Mouse (Mus musculus) left cerebral cortex, adult 11 months (tissue): Measurements from ENCODE around the gene Snx1.

ENCODE experiments used
- DNase-seq: peaks from one replicate; pipeline ENCODE4 v3.0.0; 2022; ENCODE audit warnings: low spot score

Gene Snx1

GRCm38 (mm10) chr9:66126456-66127192 is at the start of gene Snx1, which contains the start of gene Ciao2a:
TSS of gene Snx1 (minus strand) at chr9:66126587.
TSS of gene Ciao2a (plus strand) at chr9:66126611.
- DNase-seq: peak; percentile 93

GRCm38 (mm10) chr9:66174985-66175384 is 48.6 kb upstream of the Snx1 start:
- no peak for DNase-seq

GRCm38 (mm10) chr9:66173316-66173855 is 47.0 kb upstream of the Snx1 start:
- no peak for DNase-seq

DNA sequence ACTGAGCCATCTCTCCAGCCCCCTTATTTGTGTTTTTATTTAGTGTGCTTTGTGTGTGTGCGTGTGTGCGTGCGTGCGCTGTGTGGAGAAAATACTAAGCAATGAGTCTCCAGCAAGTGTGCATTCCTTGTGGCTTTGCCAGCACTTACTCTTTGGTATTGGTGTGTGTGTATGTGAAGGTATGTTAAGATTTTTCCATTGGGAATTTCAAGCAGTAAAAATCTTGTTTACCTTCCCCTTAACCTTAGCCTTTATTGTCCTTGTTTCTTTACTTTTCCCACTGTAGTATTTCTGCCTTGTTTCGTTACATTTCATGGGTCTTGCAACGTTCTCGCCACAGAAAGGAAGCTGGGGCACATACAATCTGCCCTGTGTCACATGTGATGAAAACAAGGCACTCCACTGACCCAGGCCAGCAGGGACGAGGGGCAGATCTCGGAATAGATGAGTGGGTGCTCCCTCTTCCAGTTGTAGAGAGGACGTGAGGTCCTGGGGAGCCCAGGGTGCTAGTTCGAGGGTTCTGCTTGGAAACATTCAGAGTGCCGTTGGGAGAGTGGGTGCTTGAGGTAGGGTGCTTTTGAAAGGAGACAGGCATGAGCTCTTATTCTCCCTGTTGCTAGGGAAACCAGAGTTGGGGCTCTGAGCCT is 45.0 kb upstream of the Snx1 start:
- no peak for DNase-seq

DNA sequence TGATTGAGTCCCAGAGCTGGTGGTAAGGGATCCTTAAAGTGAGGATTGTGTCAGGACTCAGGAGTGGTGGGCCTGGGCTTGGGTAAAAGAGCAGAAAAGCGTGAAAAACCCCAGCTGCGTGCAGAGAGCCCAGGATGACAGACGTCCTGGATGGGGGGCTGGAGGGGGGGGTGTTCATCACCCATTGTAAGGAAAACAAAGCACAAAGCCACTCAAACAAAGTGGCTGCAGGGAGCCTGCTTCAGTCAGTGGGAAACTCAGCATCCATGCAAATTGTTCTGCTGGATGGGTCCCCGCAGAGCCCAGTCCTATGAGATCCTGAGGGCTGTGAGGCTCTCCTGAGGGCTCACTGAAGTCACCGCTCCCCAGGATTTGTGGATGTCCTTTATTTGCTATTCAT is 44.1 kb upstream of the Snx1 start:
- no peak for DNase-seq

GRCm38 (mm10) chr9:66168233-66168632 is 41.8 kb upstream of the Snx1 start:
- no peak for DNase-seq

DNA sequence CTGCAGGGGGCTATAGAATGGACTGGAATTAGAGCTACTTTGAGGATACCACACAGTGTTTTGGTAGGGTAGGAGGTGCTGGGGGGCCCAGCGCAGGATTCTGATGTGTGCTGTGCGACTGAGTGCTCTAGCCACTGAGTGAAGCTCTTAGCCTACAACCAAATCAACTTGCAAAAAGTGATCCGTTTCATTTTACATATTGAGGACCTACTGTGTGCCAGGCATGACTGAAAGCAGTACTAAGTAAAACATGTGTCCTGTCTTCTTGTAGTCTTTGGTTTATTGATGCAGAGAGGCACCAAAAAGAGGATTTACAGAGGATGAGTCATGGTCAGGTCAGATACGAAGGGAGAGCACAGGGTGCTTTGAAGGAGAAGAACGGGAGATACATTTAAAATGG is 40.8 kb upstream of the Snx1 start:
- DNase-seq: no peak

- DNase-seq: no peak
Observed at GRCm38 (mm10) chr9:66162995-66163394, 36.6 kb upstream of the Snx1 start.

- no peak for DNase-seq
Observed at GRCm38 (mm10) chr9:66160155-66160554, 33.8 kb upstream of the Snx1 start.

DNA sequence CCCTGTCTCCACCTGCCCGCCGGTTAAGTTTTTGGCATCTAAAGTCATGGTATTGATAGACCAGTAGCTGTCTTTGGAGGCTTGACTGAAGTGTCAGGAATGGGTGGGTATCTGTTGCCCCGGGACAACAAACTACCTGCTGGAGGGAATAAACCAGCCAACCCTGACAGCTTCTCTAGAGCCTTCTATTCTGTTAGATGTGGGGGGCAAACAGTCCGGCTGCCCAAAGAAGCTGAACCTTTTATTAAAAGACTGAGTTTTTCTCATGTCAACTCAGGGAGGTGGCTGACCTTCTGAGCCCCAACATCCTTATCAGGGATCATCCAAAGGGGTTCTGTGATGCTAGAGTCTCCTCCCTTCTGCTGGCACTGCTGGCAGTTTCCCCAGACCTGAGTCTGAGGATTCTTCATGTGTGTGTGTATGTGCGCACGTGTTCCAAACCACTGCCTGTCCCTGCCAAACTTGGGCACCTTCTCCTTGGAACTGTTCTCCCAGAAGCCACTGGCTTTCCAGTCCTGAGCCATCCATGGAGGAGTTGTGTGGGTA is 32.6 kb upstream of the Snx1 start:
- DNase-seq: no peak

- peak; percentile 38 for DNase-seq
Observed at GRCm38 (mm10) chr9:66157958-66158830, 31.8 kb upstream of the Snx1 start, which contains the start of gene Dapk2. TSS of gene Dapk2 (plus strand) at chr9:66158223.

GRCm38 (mm10) chr9:66155534-66155933 is 29.1 kb upstream of the Snx1 start:
- DNase-seq: no peak

- DNase-seq: no peak
Observed at GRCm38 (mm10) chr9:66154013-66154412, 27.6 kb upstream of the Snx1 start.

DNA sequence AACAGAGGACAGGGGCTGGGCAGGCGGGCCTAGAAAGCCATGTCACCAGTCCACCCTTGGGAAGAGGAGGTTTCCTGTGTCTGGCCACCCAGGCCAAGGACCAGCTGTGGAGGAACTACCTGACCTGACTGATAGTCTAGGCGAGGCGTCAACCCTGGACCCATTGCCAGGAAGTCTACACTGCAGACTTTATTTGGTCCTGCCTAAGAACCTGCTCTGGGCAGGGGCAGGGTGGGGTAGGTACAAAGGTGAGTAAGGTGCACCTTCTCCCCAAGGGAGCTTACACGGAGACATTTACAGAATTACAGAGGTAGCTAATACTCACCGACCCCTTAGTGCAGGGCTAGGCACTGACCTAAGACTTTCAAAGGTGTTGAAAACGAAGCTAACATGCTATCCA is 27.2 kb upstream of the Snx1 start:
- DNase-seq: no peak

DNA sequence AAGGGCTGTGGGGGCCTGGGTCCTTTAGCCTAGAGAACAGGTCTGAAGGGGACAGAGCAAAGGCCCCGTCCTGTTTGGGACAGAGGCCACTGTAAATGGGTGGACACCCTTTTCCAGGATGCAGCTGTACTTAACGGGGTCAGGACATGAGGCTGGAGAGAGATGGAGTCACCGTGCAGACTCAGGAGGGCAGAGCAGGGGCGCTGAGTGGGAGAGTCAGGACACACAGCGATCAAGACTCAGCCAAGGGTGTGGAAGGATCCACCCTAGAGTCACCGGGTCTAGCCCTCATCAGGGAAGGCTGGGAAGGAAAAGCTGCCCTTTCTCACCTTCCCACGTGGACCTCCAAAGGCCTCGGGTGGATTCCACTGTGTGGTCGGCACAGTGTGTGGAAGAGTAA is 25.6 kb upstream of the Snx1 start:
- no peak for DNase-seq

DNA sequence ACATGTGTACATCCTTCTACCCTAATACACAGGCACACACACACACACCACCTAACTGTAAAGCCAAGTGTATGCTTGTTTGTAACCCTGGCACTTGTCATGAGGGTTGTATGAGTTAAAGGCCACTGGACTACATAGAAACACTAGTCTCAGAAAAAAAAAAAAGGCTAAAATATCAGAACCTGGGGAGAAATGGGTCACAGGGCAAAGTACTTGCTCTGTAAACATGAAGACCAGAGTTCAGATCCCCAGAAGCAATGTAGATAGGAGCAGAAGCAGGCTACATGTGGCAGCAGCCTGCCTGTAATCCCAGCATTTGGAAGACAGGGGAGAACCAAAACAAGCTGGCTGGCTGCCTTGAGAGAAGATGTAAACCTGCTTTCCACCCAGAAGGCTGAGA is 19.8 kb upstream of the Snx1 start:
- no peak for DNase-seq

DNA sequence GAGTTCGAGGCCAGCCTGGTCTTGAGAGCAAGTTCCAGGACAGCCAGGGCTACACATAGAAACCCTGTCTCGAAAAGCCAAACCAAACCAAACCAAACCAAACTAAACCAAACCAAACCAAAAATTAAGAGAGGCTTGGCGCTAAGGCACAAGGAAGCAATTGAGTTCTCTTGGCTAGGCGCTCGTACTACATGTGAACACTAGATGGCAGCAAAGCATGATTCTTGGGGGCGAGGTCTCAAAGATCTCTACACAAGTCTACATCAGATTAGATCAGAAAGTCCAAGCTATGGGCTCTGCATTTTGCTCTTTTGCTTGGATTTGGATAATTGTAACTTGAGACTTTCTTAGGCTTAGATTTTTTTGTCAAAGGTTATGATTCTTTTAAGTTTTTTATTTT is 17.9 kb upstream of the Snx1 start:
- DNase-seq: peak; percentile 70

- no peak for DNase-seq
Observed at GRCm38 (mm10) chr9:66142265-66142664, 15.9 kb upstream of the Snx1 start.

GRCm38 (mm10) chr9:66138193-66138592 is 11.8 kb upstream of the Snx1 start:
- no peak for DNase-seq

- DNase-seq: no peak
Observed at GRCm38 (mm10) chr9:66135967-66136366, 9.6 kb upstream of the Snx1 start.

- no peak for DNase-seq
Observed at GRCm38 (mm10) chr9:66131466-66131865, 5.1 kb upstream of the Snx1 start.

GRCm38 (mm10) chr9:66127884-66128283 is 1.5 kb upstream of the Snx1 start:
- DNase-seq: no peak
